Mouse (Mus musculus) stomach, embryonic 16.5 days (tissue): Measurements from ENCODE around the gene Sstr4. TPM values are rescaled to one million over a fixed set of nuclear protein-coding genes. Genes with fewer than 3 reads are reported as not detected.

Source experiments
- ATAC-seq: fragments of 200-750 bp; cut with Nextera tagmentation; 2 replicates; pipeline ENCODE4 v1.8.0; 2017; ENCODE audit warnings: moderate number of reproducible peaks, moderate TSS enrichment; ENCODE audit not compliant: insufficient read depth, low FRiP score
- H3K27ac ChIP-seq: fragments of 300-500 bp; sonication (generic); 2 replicates; pipeline ENCODE4 v1.5.1; 2014; ENCODE audit warnings: low read length
- H3K27me3 ChIP-seq: fragments of 300-500 bp; sonication (generic); 2 replicates; pipeline ENCODE4 v1.6.1; 2014; ENCODE audit warnings: low read length, control low read depth, mixed read lengths; ENCODE audit not compliant: control insufficient read depth, insufficient read depth
- H3K36me3 ChIP-seq: fragments of 300-500 bp; sonication (generic); 2 replicates; pipeline ENCODE4 v1.6.1; 2014; ENCODE audit warnings: low read length; ENCODE audit not compliant: control insufficient read depth, insufficient read depth
- H3K4me1 ChIP-seq: fragments of 300-500 bp; sonication (generic); 2 replicates; pipeline ENCODE4 v1.6.1; 2014; ENCODE audit warnings: low read length, control low read depth, mixed read lengths; ENCODE audit not compliant: control insufficient read depth, insufficient read depth
- H3K4me2 ChIP-seq: fragments of 300-500 bp; sonication (generic); 2 replicates; pipeline ENCODE4 v1.6.1; 2014; ENCODE audit warnings: low read depth, low read length, mixed read lengths
- H3K4me3 ChIP-seq: fragments of 300-500 bp; sonication (generic); replicated peaks from 2 replicates; pipeline ENCODE4 v1.5.1; 2014; ENCODE audit warnings: mild to moderate bottlenecking, low read length
- H3K9ac ChIP-seq: fragments of 300-500 bp; sonication (generic); 2 replicates; pipeline ENCODE4 v1.6.1; 2014; ENCODE audit warnings: low read length
- H3K9me3 ChIP-seq: fragments of 300-500 bp; sonication (generic); replicated peaks from 2 replicates; pipeline ENCODE4 v1.6.1; 2016; ENCODE audit warnings: low read length, control low read depth; ENCODE audit not compliant: control insufficient read depth
- WGBS: fragments of 180-500 bp; shearing (Covaris S2); extraction: QIAGEN DNeasy Blood & Tissue Kit; methylation state at CpG from one replicate; pipeline ENCODE4 v1.1.7; 2014; 5-methylcytosine and 5-hydroxymethylcytosine counted together
- polyA plus RNA-seq: library from polyadenylated mRNA; unstranded; fragments of >200 nt; fragmentation: Nextera tagmentation; extraction: Ambion mirVana; gene quantifications from 2 replicates; pipeline ENCODE4 v1.2.1, GENCODE M21; 2015

The Sstr4 gene
- polyA plus RNA-seq, 1 experiment from 2014 or later: 2.7 TPM

DNA sequence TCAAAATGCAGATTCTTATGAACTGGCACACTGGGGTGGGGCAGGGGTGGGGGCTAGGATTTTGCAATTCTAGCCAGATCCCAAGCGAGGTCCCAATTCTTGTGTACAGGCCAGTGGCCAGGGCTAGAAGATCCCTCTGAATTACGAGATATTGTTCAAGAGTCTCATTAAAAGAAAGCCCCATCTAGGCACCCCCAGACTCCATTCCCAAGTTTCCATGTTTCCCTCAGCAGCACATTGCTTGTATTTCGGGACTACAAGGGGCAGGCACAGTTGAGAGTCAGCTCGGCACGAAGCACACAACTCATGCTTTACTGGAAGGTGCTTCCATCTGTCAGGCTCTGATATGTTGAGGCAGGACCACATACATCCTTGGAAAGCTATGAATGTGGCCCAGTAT is 9.8 kb downstream of the Sstr4 start:
- peak overlapping the region; percentile 46 for H3K4me2 ChIP-seq
- no peak overlapping the region for H3K27ac ChIP-seq
- H3K9me3 ChIP-seq: no peaks in the 10 kb centered on the region
- 75% methylated on average over 5 of the region's 5 CpGs for WGBS
- H3K9ac ChIP-seq: no peak overlapping the region; the same call in 1 of the 2 replicates
- H3K4me1 ChIP-seq: peaks cover 10% of the 10 kb centered on the region
- ATAC-seq: no peak
- no peaks in the 10 kb centered on the region for H3K36me3 ChIP-seq
- H3K4me3 ChIP-seq: peak overlapping the region; percentile 27
- peaks cover 11% of the 10 kb centered on the region for H3K27me3 ChIP-seq

DNA sequence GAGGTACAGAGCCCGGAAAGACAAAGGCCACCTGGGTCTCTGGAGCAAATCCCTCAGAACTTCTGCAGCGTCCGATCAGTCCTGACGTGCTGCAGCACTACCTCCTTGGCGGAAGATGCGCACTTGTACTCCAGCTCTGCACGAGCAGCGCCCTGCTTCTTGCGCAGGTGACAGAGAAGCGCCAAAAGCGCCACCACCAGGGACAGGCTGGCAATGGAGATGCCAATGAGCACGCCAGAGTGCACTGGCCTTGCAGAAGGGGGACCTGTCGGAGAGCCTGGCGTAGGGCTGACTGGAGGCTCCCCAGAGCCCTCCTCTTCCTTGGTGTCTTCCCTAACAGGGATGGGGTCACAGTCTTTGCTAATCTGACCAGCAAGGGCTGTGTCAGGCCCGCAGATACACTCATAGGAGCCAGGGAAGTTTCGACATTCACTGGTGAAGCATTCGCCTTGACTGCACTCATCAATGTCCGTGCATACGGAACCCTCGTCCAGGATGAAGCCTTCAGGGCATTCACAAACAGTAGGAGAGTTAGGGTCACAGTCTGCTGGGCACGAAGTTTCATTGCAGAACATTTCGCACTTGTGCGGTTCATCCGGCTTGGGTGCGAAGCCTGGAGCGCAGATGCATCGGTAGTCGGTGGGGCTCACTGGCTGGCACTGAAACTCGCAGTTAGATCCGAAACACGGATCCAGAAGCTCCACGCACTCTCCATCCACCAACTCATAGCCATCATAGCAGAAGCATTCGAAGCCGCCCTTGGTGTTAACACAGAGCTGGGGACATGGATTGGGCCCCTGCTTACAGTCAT is 11.2 kb downstream of the Sstr4 start:
- Histone ChIP-seq H3K9ac (peak overlapping the region; percentile 68), H3K4me3 (peak overlapping the region; percentile 49), H3K36me3 (no peaks in the 10 kb centered on the region), H3K27ac (no peak overlapping the region), H3K9me3 (no peaks in the 10 kb centered on the region), H3K4me1 (peaks cover 6% of the 10 kb centered on the region), H3K4me2 (peak overlapping the region; percentile 72), H3K27me3 (peaks cover 11% of the 10 kb centered on the region)
- WGBS: 18% methylated on average over 34 of the region's 34 CpGs
- ATAC-seq: no peak

DNA sequence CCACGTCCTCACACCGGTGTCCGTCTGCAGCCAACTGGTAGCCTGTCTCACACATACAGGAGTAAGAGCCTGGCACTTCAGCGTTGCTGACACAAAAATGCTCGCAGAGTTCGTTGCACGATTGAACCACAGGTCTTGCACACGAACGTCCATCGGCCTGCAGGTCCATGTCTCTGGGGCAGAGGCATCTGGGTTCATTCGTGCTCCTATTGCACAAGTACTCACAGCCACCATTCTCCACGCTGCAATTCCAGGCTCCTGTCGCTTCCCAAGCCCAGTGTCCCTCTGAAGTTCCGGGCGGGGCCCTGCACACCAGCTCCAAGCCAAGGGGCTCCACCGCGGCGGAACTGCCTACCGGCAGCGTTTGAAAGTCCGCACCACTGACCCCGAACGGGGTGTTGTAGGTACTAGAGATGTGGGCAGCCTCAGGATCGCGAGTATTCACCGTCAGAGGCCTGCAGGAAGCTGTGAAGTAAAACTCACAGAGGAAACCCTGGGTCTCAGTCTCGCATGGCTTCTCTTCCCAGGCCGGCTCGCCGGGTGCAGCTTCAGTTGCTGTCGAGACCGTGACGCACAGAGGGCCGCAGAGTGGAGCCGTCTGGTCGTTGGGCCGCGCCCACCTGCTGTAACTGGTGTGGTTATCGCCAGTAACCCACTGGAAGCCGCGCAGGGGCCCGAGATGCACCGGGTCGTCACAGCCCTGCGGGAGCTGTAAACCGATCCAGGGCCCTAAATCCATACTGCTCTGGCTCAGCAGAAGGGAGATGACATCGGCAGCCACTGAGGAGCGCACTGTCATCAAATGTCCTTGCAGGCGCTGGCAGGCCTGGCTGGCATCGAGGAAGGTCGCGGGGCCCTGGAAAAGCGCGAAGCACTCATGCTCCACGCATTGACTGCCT is 12.1 kb downstream of the Sstr4 start:
- peak; percentile 37 for ATAC-seq
- H3K27me3 ChIP-seq: peaks cover 11% of the 10 kb centered on the region
- no peaks in the 10 kb centered on the region for H3K36me3 ChIP-seq
- H3K4me1 ChIP-seq: peaks cover 6% of the 10 kb centered on the region
- peak overlapping the region; percentile 32; the same call in 1 of the 2 replicates for H3K27ac ChIP-seq
- 8% methylated on average over 55 of the region's 55 CpGs for WGBS
- H3K4me3 ChIP-seq: peak overlapping the region; percentile 49
- H3K9me3 ChIP-seq: no peaks in the 10 kb centered on the region
- peak overlapping the region; percentile 72 for H3K4me2 ChIP-seq
- peak overlapping the region; percentile 68 for H3K9ac ChIP-seq

DNA sequence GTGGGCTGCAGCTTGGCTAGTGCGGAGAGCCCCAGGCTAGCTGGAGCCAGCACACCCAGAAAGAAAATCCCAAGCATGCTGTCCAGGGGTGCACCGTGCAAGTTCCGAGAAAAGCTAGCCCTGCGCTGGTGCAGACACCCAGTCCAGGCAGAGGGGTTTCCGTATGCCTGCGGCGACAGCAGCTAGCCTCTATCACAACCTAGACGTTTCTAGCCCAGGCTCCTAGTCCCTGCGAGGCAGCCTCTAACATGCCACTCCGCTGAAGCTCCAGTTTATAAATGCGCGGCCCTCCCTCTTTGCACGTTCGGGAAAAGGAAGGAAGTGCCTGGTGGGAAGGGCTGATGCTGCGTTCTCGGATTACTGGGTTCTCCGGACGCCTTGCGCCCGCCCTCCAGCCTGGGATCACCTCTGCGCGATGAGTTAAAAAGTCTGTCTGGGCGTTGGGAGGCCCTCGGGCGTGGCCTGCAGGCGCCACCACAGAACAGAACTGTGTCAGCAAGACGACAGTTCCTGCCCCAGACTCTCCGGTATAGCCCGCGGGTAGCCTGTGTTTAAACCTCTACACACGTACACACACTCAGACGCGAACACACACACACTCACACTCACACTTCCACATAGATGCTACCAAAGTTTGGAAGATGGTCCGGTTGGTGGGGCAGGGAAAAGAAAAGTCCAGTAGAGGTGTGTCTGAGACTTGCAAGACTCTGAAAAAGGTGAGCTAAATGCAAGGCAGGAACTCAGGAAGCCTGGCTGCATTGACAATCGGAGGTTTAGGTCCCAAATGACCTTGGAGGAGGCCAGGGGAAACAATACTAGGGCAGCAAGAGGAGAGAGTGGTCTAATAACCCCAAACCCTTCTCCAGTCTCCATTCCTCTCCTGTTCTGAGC is 13.0 kb downstream of the Sstr4 start, which contains the start of gene Thbd:
TSS of gene Thbd (minus strand) at position 319 of the 891 bp plus-strand sequence.
- Histone ChIP-seq H3K27me3 (peaks cover 11% of the 10 kb centered on the region), H3K27ac (peak within 1 kb of the TSS; percentile 56), H3K4me2 (peak within 1 kb of the TSS; percentile 72), H3K36me3 (no peaks in the 10 kb centered on the region), H3K4me3 (peak within 1 kb of the TSS; percentile 49), H3K9ac (peak within 1 kb of the TSS; percentile 68), H3K4me1 (peaks cover 6% of the 10 kb centered on the region), H3K9me3 (no peaks in the 10 kb centered on the region)
- WGBS: 2% methylated on average over 35 of the region's 35 CpGs
- ATAC-seq: peak; percentile 85

DNA sequence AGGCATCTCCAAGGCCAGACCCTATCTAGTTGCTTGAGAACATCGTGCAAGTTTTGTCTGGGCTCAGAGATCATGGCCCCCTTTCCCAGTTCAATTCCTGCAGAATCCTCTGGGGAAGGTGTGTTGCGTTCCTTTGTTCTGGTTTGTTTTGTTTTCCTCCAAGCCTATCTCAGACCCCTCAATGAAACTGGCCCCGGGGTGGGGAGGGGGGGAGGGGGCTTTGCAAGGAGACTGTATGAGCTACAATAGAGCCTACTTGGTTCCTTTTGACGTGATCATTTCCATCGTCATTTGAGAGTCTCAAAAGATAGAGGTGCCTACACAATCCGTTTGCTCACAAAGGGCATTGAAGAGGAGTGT is 13.6 kb downstream of the Sstr4 start:
- H3K4me1 ChIP-seq: peaks cover 6% of the 10 kb centered on the region
- H3K27ac ChIP-seq: peak overlapping the region; percentile 56; the same call in 1 of the 2 replicates
- H3K9ac ChIP-seq: 0 out of 2 replicates have a peak overlapping the region, but pooled peaks have one; percentile 68
- 32% methylated on average over 6 of the region's 6 CpGs for WGBS
- H3K9me3 ChIP-seq: no peaks in the 10 kb centered on the region
- peaks cover 11% of the 10 kb centered on the region for H3K27me3 ChIP-seq
- ATAC-seq: no peak
- H3K36me3 ChIP-seq: no peaks in the 10 kb centered on the region
- H3K4me3 ChIP-seq: peak overlapping the region; percentile 49; the same call in 1 of the 2 replicates
- peak overlapping the region; percentile 72 for H3K4me2 ChIP-seq

DNA sequence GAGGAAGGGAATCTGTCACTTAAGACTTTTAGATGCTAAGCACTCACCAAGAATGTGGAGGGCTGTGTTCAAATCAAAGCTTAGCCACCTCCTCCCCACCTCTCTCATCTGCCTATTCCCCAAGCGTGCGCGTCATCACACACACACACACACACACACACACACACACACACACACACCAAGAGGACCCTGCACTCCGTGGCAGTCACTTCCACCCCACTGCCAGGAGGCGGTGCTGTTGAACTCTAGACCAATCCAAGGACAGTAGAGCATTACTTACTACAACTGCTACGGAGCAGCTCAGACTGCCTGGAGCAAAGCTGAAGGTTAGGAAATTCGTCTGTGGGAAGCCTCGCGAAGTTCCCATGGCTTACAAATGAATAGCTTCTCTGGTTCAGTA is 14.0 kb downstream of the Sstr4 start:
- ATAC-seq: peak; percentile 73
- H3K4me2 ChIP-seq: no peak overlapping the region
- no peak overlapping the region for H3K27ac ChIP-seq

DNA sequence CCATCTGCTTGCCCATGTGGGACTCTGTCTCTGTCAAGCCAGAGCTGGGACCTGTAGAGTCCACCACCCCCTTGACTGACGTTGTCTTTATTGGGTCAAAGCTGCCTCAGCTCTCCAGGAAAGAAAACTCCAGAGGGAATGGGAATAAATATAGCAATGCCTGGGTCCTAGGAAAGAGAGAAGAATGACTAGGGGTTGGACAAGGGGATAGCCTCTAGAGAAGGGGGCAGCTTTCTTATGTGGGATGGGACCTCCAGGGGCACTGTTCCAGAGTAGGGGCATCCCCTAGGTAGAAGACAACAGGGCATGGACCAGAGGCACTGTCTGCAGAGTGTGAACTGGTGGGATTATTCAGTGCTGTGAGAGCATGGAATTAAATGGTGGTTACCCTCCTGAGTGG is 14.7 kb downstream of the Sstr4 start:
- 82% methylated on average over 1 of the region's 1 CpGs for WGBS
- no peaks in the 10 kb centered on the region for H3K36me3 ChIP-seq

More for the DNA sequence above, 14.0 kb downstream of the Sstr4 start:
- H3K36me3 ChIP-seq: no peaks in the 10 kb centered on the region
- 16% methylated on average over 9 of the region's 9 CpGs for WGBS
- no peak overlapping the region for H3K9ac ChIP-seq
- H3K4me1 ChIP-seq: peaks cover 6% of the 10 kb centered on the region
- H3K4me3 ChIP-seq: no peak overlapping the region
- peaks cover 11% of the 10 kb centered on the region for H3K27me3 ChIP-seq
- no peaks in the 10 kb centered on the region for H3K9me3 ChIP-seq

DNA sequence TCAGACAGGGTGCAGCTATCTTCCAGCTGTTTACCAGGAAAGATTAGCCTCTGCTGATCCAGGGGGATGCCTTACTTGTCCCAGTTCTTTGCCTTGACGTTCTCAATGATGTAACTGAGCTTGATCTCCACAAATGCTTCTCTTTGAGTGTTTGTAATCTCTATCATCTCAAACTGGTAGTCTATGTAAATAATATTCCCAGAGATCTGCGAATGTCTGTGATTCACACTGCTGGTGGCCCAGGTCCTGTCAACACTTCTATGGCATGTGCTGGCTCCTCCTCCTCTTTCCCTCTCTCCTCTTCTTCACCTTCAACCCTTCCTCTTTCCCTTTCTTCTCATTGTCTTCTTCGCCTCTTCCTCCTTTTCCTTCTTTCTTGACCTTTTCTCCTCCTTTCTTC is 24.0 kb downstream of the Sstr4 start:
- no peak for ATAC-seq
- Histone ChIP-seq H3K27ac (no peak overlapping the region), H3K27me3 (no peaks in the 10 kb centered on the region), H3K4me2 (no peak overlapping the region), H3K9ac (no peak overlapping the region), H3K36me3 (no peaks in the 10 kb centered on the region), H3K4me1 (peaks cover 13% of the 10 kb centered on the region), H3K4me3 (no peak overlapping the region), H3K9me3 (no peaks in the 10 kb centered on the region)
- 42% methylated on average over 3 of the region's 3 CpGs for WGBS

More for the DNA sequence above, 14.7 kb downstream of the Sstr4 start:
- Histone ChIP-seq H3K9me3 (no peaks in the 10 kb centered on the region), H3K9ac (no peak overlapping the region), H3K4me1 (peaks cover 6% of the 10 kb centered on the region), H3K4me2 (no peak overlapping the region), H3K27ac (no peak overlapping the region), H3K4me3 (no peak overlapping the region), H3K27me3 (peaks cover 11% of the 10 kb centered on the region)
- no peak for ATAC-seq
